Mouse (Mus musculus) bone marrow, adult 2 months (tissue): ENCODE results near the gene Bcl7a.

ENCODE experiments used
- CTCF ChIP-seq: fragments of 200-500 bp; IDR thresholded peaks from 2 replicates; pipeline ENCODE4 v1.5.1; 2011; ENCODE audit warnings: low read length, control low read depth; ENCODE audit not compliant: control insufficient read depth, insufficient read depth
- POLR2A ChIP-seq: fragments of 200-500 bp; IDR thresholded peaks from 2 replicates; pipeline ENCODE4 v1.6.1; 2011; ENCODE audit warnings: low read depth, mild to moderate bottlenecking, control low read depth, low read length, borderline replicate concordance; ENCODE audit not compliant: control insufficient read depth

GRCm38 (mm10) chr5:123423885-123424284 is 80.3 kb downstream of the Bcl7a start:
- TF ChIP-seq CTCF (no peak), POLR2A (no peak)
